Mouse (Mus musculus) midbrain, embryonic 16.5 days (tissue): ENCODE results near the gene Olfr10. TPM values are rescaled to one million over a fixed set of nuclear protein-coding genes. Genes with fewer than 3 reads are reported as not detected.

Source experiments
- ATAC-seq: fragments of 200-750 bp; cut with Nextera tagmentation; 2 replicates; pipeline ENCODE4 v1.8.0; 2017; ENCODE audit warnings: moderate TSS enrichment
- H3K27ac ChIP-seq: fragments of 300-500 bp; sonication (generic); 2 replicates; pipeline ENCODE4 v1.5.1; 2014; ENCODE audit warnings: mild to moderate bottlenecking, low read length, mixed read lengths
- H3K27me3 ChIP-seq: fragments of 300-500 bp; sonication (generic); 2 replicates; pipeline ENCODE4 v1.6.1; 2014; ENCODE audit warnings: low read depth, low read length, mixed read lengths; ENCODE audit not compliant: control insufficient read depth, insufficient read depth
- H3K36me3 ChIP-seq: fragments of 300-500 bp; sonication (generic); 2 replicates; pipeline ENCODE4 v1.6.1; 2014; ENCODE audit warnings: mild to moderate bottlenecking, low read length, moderate library complexity, mixed read lengths; ENCODE audit not compliant: control insufficient read depth, insufficient read depth
- H3K4me1 ChIP-seq: fragments of 300-500 bp; sonication (generic); 2 replicates; pipeline ENCODE4 v1.6.1; 2014; ENCODE audit warnings: mild to moderate bottlenecking, low read length, mixed read lengths; ENCODE audit not compliant: control insufficient read depth, insufficient read depth
- H3K4me2 ChIP-seq: fragments of 300-500 bp; sonication (generic); 2 replicates; pipeline ENCODE4 v1.6.1; 2014; ENCODE audit warnings: mild to moderate bottlenecking, low read length, mixed read lengths
- H3K4me3 ChIP-seq: fragments of 300-500 bp; sonication (generic); 2 replicates; pipeline ENCODE4 v1.5.1; 2014; ENCODE audit warnings: low read depth, mild to moderate bottlenecking, low read length, moderate library complexity, mixed read lengths
- H3K9ac ChIP-seq: fragments of 300-500 bp; sonication (generic); 2 replicates; pipeline ENCODE4 v1.6.1; 2014; ENCODE audit warnings: low read depth, low read length, mixed read lengths
- H3K9me3 ChIP-seq: fragments of 300-500 bp; sonication (generic); replicated peaks from 2 replicates; pipeline ENCODE4 v1.6.1; 2014; ENCODE audit warnings: mild to moderate bottlenecking, low read length, mixed read lengths; ENCODE audit not compliant: control insufficient read depth, poor library complexity, severe bottlenecking
- WGBS: fragments of 180-500 bp; shearing (Covaris S2); extraction: QIAGEN DNeasy Blood & Tissue Kit; methylation state at CpG from one replicate; pipeline ENCODE4 v1.1.7; 2014; 5-methylcytosine and 5-hydroxymethylcytosine counted together
- polyA plus RNA-seq: library from polyadenylated mRNA; unstranded; fragments of >200 nt; fragmentation: Nextera tagmentation; extraction: Ambion mirVana; gene quantifications from 2 replicates; pipeline ENCODE4 v1.2.1, GENCODE M21; 2015

The Olfr10 gene
- polyA plus RNA-seq, 1 experiment from 2014 or later = not detected

DNA sequence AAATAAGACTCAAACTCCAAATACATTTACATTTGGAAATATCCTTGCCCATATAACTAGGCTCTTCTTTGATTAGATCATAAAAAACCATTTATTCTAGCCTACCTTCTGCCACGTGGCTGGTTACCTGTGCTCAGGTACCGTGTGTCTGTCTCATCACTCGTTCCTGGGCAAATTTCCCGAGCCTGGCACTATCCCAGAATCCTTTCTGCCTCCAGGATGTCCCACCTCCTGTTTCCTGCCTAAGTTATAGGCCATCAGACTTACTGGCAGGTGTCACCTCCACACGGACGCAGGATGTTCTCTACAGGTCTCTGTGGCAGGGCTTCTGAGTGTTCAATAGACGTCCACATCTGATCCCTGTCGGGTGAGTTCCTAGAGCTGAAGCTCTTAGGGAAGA, 39.4 kb upstream of the Olfr10 start:
- no peak for ATAC-seq
- Histone ChIP-seq H3K4me2 (no peak overlapping the region), H3K27me3 (no peaks in the 10 kb centered on the region), H3K4me3 (no peak overlapping the region), H3K4me1 (no peaks in the 10 kb centered on the region), H3K9ac (no peak overlapping the region), H3K9me3 (no peaks in the 10 kb centered on the region), H3K27ac (no peak overlapping the region), H3K36me3 (peaks cover 8% of the 10 kb centered on the region; the same call in 1 of the 2 replicates)
- 81% methylated on average over 8 of the region's 8 CpGs for WGBS

DNA sequence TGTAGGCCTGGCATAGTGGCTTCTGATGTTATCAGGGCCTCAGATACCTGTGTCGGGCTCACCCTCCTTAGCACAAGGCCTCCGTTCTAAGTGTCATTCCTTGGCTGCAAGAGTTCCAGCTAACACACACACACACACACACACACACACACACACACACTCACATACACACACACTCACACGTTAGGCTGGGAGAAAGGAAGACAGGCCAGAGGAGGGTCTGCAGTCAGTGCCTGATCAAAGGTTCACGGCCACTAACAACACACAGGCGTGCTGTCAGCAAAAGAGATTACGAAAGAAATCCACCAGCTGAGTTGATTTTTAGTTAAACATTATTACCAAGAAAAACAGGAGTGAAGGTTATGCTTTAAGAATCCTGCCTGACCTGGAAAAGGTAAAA, 37.9 kb upstream of the Olfr10 start:
- no peak overlapping the region for H3K27ac ChIP-seq
- H3K27me3 ChIP-seq = no peaks in the 10 kb centered on the region
- H3K36me3 ChIP-seq = peaks cover 5% of the 10 kb centered on the region; the same call in 1 of the 2 replicates
- no peak for ATAC-seq
- no peak overlapping the region for H3K4me3 ChIP-seq
- no peaks in the 10 kb centered on the region for H3K4me1 ChIP-seq
- WGBS = 89% methylated on average over 6 of the region's 6 CpGs
- no peaks in the 10 kb centered on the region for H3K9me3 ChIP-seq
- H3K9ac ChIP-seq = no peak overlapping the region
- no peak overlapping the region for H3K4me2 ChIP-seq

DNA sequence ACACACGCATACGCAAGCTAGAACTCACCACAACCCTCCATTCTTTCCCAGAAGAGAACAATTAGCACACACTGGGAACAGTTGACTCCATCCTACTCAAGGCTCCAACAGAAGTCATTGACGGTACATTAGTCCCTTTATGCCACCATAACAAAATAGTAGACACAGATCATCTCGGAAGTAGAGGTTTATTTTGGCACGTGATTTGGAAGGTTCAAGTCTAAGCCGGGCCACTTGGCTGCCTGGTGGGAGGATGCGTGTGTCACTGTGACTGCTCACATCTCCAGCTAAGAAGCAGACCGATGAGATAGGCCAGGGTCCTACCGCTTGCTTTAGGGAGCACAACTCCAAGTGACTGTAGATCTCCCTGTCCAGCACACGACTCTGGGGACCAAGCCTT, 37.2 kb upstream of the Olfr10 start:
- Histone ChIP-seq H3K4me1 (no peaks in the 10 kb centered on the region), H3K4me2 (no peak overlapping the region), H3K9me3 (no peaks in the 10 kb centered on the region), H3K27ac (no peak overlapping the region), H3K27me3 (no peaks in the 10 kb centered on the region), H3K4me3 (no peak overlapping the region), H3K9ac (no peak overlapping the region), H3K36me3 (no peaks in the 10 kb centered on the region; the same call in 1 of the 2 replicates)
- 88% methylated on average over 10 of the region's 10 CpGs for WGBS
- no peak for ATAC-seq

DNA sequence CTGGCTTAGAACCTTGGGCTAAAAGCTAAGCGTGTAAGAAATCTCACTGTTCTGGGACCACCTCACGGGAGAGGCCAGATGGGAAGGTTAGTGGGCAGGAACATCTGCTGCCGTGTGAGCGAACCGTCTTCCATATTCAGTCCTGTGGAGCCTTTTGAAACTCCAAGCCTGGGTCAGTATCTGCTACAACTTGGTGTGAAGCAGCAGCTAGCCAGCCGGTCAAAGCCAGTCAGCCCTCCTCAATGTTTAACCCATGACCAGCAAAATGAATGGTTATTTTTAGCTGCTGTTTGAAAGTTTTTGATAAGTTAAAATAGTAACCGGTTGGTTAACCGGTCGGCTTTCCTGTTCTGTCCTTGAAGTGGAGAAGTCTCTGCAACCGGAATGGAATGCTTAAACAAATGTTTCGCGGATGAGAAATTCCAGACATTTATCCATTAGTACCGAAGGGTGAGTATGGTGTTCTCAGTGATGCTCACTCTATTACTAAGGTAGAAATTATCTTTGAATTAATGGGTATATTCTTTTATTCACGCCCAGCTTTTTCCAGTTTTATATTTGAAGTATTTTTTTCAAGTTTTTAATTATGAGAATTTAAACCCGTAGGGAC, 36.5 kb upstream of the Olfr10 start:
- ATAC-seq = no peak
- 84% methylated on average over 15 of the region's 15 CpGs for WGBS
- H3K9ac ChIP-seq = no peak overlapping the region
- H3K9me3 ChIP-seq = no peaks in the 10 kb centered on the region
- no peak overlapping the region for H3K4me2 ChIP-seq
- H3K27me3 ChIP-seq = no peaks in the 10 kb centered on the region
- no peak overlapping the region for H3K4me3 ChIP-seq
- no peak overlapping the region for H3K27ac ChIP-seq
- H3K36me3 ChIP-seq = no peaks in the 10 kb centered on the region
- H3K4me1 ChIP-seq = no peaks in the 10 kb centered on the region

DNA sequence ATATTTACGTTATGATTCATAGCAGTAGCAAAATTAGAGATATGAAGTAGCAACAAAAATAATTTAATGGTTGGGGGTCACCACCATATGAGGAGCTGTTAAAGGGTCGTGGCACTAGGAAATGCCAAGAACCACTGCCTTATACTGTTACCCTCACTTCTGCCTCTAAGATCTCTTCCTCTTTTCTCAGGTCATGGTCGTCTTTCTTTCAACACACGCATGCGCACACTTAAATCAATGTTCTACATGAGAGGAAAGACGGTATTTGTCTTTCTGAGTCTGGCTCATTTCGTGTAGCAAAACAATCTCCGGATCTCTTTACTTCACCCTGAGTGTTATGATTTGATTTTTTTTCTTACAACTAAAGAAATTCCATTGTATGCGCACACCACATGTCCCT, 34.8 kb upstream of the Olfr10 start:
- no peak overlapping the region for H3K9ac ChIP-seq
- H3K27me3 ChIP-seq = no peaks in the 10 kb centered on the region
- no peak overlapping the region for H3K27ac ChIP-seq
- no peak overlapping the region for H3K4me3 ChIP-seq
- no peaks in the 10 kb centered on the region for H3K36me3 ChIP-seq
- H3K9me3 ChIP-seq = no peaks in the 10 kb centered on the region
- no peak overlapping the region for H3K4me2 ChIP-seq
- 96% methylated on average over 9 of the region's 9 CpGs for WGBS
- peaks cover 4% of the 10 kb centered on the region; the same call in 1 of the 2 replicates for H3K4me1 ChIP-seq
- no peak for ATAC-seq

DNA sequence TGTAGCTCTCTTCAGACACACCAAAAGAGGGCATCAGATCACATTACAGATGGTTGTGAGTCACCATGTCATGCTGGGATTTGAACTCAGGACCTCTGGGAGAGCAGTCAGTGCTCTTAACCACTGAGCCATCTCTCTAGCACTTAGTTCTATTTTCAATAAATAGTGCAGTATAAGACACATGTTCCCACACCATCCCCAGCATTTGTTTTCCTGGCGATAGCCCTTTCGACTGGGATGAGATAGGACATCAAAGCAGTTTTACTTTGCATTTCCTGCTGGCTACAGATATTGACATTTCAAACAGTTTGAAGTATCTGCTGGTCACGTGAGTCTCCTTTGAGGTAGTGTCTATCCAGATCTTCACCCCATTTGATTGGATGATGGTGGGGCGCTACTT, 34.2 kb upstream of the Olfr10 start:
- no peak overlapping the region for H3K27ac ChIP-seq
- no peak overlapping the region for H3K4me3 ChIP-seq
- no peaks in the 10 kb centered on the region for H3K9me3 ChIP-seq
- no peaks in the 10 kb centered on the region for H3K27me3 ChIP-seq
- H3K9ac ChIP-seq = no peak overlapping the region
- no peaks in the 10 kb centered on the region for H3K36me3 ChIP-seq
- no peak for ATAC-seq
- no peak overlapping the region for H3K4me2 ChIP-seq
- WGBS = 90% methylated on average over 4 of the region's 4 CpGs
- H3K4me1 ChIP-seq = peaks cover 4% of the 10 kb centered on the region; the same call in 1 of the 2 replicates

DNA sequence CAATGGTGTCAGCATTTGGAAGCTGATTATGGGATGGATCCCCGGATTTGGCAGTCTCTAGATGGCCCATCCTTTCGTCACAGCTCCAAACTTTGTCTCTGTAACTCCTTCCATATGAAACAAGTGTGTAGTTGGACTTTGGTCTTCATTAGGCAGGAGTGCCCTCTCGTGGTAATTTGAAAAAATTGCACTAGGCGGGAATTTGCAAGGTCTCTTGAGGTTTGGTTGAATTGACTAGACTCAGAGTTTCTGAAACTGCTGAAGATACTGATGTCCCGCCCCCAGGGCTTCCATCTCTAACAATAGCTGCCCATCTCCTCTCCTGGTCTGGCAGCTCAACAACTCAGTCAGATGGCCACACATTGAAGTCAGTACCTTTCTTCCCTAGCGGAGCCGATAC, 33.2 kb upstream of the Olfr10 start:
- Histone ChIP-seq H3K4me2 (no peak overlapping the region), H3K27me3 (no peaks in the 10 kb centered on the region), H3K9me3 (no peaks in the 10 kb centered on the region), H3K9ac (no peak overlapping the region), H3K4me3 (no peak overlapping the region), H3K27ac (no peak overlapping the region), H3K4me1 (peaks cover 4% of the 10 kb centered on the region; the same call in 1 of the 2 replicates), H3K36me3 (no peaks in the 10 kb centered on the region)
- ATAC-seq = no peak
- whole genome bisulfite sequencing = 22% methylated on average over 7 of the region's 7 CpGs

DNA sequence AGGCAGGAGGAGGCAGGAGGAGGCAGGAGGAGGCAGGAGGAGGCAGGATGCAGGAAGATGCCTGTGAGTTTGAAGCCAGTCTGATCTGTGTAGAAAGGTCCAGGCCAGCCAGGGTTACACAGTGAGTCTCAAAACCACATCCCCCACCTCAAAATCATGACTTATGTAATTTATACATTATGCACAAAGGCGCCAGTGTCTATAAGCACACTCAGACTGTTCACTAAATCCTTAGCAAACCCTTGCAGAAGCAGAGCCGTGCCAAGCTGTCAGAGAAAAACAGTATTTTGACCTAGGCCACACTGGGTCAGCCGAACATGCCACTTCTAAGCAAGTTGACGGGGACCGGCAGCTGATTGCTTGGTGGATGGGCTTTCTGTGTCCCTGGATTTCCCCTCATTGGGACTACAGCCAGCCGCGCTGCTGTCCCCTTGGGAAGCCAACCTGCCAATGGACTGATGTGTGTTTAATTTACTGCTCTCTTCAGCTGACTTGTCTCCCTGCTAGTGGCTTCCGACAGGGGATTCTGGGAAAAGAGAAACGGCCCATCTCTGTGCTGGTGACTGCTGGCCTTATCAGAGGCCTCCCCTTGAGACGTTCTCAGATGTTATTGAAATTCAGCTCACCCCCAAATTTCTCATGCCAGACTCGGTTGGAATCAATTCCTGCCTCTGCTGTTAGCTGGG, 30.6 kb upstream of the Olfr10 start:
- 51% methylated on average over 11 of the region's 11 CpGs for WGBS
- H3K9ac ChIP-seq = peak overlapping the region; percentile 15; the same call in 1 of the 2 replicates
- H3K27me3 ChIP-seq = no peaks in the 10 kb centered on the region
- no peak overlapping the region for H3K27ac ChIP-seq
- H3K4me2 ChIP-seq = no peak overlapping the region
- no peaks in the 10 kb centered on the region for H3K36me3 ChIP-seq
- peak; percentile 56; the same call in 1 of the 2 replicates for ATAC-seq
- H3K4me1 ChIP-seq = peaks cover 4% of the 10 kb centered on the region; the same call in 1 of the 2 replicates
- H3K4me3 ChIP-seq = no peak overlapping the region
- H3K9me3 ChIP-seq = no peaks in the 10 kb centered on the region

DNA sequence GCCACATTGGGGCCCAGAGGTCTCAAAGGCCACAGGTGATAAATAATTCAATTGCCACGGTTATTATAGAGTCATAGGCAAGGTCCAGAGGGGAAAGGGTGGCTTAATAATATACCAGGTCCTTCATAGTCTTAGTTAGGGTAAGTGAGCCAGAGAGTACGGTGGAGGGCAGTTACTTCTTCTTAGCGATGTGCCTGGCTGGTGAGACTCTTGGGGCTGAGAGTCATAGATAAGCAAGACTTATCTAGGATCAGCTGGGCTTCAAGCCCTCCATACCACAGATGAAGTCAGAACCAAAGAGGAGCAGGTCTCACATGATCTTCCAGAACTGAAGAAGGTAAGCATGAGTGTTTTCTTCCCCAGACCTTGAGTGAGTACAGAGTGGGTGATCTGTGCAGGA, 26.3 kb upstream of the Olfr10 start, which contains the start of gene Olfr1393:
Olfr1393 (plus strand) TSS at position 83 of the 400 bp plus-strand sequence.
- H3K4me2 ChIP-seq = no peak within 1 kb of the TSS
- no peak for ATAC-seq
- H3K36me3 ChIP-seq = no peaks in the 10 kb centered on the region
- no peak within 1 kb of the TSS for H3K27ac ChIP-seq
- 86% methylated on average over 3 of the region's 3 CpGs for WGBS
- no peaks in the 10 kb centered on the region for H3K27me3 ChIP-seq
- no peaks in the 10 kb centered on the region for H3K9me3 ChIP-seq
- no peak within 1 kb of the TSS for H3K9ac ChIP-seq
- H3K4me1 ChIP-seq = peaks cover 4% of the 10 kb centered on the region; the same call in 1 of the 2 replicates
- no peak within 1 kb of the TSS for H3K4me3 ChIP-seq
